Mouse (Mus musculus): ENCODE measurements around the gene Srbd1.

Gene Srbd1

DNA sequence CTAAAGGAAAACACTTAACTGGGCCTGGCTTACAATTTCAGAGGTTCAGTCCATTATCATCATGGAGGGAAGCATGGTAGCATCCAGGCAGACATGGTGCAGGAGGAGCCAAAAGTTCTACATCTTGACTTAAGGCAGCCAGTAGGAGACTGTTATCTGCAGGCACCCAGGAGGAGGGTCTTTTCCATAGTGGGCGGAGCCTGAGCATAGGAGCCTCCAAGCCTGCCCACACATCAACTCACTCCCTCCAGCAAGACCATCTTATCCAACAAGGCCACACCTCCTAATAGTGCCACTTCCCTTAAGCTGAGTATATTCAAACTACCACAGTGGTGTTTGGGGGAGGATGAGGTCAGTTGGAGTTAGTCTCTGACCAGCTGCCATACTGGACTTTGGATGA, 4.8 kb upstream of the Srbd1 start:
- intact Hi-C loops (cut with DNase I): no loop called here

GRCm38 (mm10) chr17:86144537-86145078, 367 bp downstream of the Srbd1 start:
- intact Hi-C loops (cut with DNase I): no loop called here

GRCm38 (mm10) chr17:86135835-86136234, 9.1 kb downstream of the Srbd1 start:
- intact Hi-C loops (cut with DNase I): no loop called here

DNA sequence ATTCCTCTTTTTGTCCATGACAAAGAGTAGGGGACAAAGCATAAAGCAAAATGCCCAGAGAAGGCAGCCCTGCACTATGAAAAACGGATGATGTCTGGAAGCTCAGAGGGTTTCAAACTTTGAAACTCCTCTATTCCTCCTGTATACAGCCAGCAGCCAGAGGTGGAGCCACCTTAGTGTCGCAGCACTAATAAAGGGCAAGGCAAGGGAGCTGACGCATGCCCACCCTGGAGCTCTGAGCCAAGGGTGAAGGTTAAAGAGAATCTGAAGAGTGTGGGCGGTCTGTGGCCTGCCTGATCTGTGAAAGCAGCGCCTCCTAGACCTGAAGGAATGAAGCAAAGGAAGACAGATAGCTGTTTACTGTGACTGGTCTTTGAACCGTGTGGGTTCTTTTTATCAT, 10.5 kb downstream of the Srbd1 start:
- intact Hi-C loops (cut with DNase I): no loop called here

DNA sequence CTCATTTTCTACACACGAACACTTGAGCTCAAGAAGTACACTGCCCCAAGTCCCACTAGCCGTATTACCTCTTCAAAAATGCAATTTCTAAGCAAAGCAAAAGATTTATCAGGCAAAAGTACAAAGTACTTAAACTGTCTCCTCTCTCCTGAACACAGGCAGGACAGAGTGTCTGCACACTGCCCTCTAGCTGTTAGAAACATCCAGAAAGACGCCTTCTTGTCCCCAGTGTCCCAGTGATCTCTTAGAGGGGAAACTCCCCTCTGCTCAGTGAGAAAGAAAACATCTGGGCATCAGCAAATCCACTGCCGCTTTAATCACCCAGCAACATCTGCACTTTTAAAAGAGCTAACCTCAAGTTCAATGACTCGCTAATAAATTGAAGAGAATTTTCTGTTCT, 12.4 kb downstream of the Srbd1 start:
- intact Hi-C loops (cut with DNase I): no loop called here

DNA sequence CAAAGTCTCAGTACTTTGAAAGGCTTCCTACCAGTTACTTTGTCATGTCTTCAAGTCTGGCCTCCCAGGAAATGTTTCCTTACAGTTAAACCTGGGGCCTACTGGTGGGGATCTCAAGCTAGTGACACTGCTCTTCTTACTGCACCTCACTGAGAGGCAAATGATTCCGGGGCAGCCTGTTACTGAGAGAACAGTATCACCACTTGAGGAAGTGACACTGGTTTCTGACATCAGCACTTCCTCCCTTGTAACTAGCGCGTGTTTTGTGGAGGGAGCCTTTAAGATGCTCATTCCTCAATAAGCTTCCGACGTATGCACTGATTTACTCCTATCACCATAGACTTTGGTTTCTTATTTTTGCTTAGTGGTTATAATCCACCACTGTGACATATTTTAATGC, 16.8 kb downstream of the Srbd1 start:
- intact Hi-C loops (cut with DNase I): no loop called here

DNA sequence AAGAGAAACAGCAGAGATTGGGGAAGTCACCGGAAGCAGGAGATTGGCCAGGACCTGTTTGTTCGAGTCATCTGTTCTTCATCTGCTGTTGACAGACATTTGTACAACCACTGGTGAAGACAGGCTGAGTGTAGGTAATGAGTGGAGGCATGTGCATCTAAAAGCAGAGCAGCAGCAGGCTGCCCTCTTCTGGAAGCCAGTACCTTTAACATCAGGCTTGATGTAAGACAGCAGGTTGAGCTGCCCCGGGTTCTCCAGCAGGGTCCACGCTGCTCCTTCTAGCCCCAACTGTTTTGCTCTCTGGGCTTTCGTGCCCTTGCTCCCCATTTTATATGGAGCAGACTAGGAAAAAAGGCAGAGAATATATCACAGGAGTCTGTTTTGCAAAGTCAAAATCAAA, 19.1 kb downstream of the Srbd1 start:
- intact Hi-C loops (cut with DNase I): no loop called here

DNA sequence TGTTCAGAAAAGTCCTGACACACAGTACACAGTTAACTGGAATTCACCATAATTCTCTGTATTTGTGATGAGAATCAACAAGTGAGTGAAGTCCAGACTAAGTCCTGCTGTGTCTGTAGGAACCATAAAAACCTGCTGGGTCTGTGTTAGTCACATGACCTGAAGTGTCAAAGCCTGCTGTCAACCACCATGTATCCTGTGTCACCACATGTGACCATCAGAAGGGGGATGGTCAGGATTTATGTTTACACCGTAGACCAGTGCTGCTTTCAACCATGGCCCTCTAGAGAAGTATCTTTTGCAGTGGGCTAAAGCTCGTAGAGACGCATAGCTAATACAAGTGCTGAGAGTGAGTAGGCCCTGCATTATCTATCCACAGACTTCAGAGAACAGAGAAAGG, 21.8 kb downstream of the Srbd1 start:
- intact Hi-C loops (cut with DNase I): no loop called here

DNA sequence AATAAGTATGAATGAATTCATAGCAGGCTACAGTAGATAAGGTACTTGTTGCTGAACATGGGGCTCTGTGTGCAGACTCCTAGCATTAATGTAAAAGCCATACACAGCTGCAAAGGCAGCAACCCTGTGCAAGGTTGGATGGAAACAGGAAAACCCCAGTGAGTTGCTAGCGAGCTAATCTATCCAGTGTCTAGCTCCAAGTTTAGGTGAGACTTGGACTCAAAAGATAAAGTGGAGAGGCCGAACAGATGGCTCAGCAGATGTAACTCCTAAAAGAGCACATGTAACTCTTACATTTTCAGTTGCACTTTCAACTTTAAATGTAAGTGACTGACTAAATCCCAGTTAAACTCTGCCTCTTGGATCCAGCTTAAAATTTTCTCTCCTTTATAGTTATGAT, 48.1 kb downstream of the Srbd1 start:
- intact Hi-C loops (cut with DNase I): no loop called here

GRCm38 (mm10) chr17:86093124-86093523, 51.9 kb downstream of the Srbd1 start:
- intact Hi-C loops (cut with DNase I): no loop called here

DNA sequence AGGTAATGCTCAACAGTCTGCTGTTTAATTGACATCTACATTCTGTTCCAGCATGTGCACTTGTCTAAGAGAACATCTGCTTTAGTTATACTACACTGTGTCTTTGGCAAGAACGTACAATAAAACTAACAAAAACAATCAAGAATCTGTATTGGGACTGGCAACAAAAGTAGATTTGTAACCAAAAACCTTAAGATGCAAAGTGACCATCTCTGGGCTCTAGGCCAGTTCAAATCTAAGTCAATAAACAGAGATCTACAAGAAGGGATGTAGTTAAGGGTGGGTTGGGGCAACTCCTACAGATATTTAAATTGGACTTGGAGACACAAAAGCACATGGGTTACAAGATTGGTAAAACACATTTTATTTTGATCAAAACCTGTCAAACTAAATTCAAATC, 53.3 kb downstream of the Srbd1 start:
- intact Hi-C loops (cut with DNase I): no loop called here

DNA sequence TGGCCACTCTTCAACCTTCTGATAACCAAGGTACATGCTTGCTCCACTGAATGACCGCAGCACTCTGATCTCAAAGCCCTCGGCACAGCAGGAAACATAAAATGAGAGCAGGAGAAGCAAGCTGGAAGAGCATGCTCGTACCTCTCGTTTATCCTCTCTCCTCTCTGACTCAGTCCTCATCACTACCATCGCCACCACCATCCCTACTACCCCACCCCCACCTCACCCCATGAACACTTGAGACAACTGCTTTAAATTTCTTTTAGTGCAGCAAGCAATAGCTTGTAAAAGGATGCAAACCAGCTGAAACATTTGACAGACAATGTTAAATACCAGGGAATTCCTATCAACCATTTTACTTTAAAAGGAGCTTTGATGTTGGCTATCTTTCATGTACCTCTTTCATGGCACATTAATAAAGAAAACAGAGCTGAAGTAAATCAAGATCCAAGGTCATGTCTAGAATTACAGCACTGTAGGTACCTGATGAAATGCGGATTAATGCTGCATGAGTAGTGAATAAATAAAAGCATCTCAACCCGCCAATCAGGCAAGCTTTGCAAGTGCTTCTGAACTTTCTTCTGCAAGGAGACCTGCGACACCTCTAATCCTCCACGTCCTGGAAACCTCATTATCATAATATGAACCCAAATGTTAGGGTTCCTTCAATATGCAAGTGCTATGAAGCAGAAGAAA, 54.9 kb downstream of the Srbd1 start:
- intact Hi-C loops (cut with DNase I): no loop called here

DNA sequence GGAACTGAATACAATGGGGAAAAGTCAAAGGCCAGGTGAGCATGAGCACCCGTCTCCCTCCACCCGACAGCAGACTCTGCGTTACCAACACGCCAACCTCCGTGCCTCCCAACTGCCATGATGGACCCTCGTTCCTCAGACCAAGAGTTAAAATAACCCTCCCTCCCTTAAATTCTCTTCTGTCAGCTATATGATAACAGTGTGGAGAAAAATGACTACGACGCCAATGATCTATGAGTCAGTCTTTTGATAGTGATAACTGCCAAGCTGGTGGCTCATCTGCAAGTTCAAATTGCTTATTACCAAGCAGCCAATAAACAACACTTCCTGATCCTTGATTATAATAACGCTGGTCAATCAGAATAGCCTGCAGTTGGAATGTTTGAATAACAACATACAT, 57.1 kb downstream of the Srbd1 start:
- intact Hi-C loops (cut with DNase I): no loop called here

DNA sequence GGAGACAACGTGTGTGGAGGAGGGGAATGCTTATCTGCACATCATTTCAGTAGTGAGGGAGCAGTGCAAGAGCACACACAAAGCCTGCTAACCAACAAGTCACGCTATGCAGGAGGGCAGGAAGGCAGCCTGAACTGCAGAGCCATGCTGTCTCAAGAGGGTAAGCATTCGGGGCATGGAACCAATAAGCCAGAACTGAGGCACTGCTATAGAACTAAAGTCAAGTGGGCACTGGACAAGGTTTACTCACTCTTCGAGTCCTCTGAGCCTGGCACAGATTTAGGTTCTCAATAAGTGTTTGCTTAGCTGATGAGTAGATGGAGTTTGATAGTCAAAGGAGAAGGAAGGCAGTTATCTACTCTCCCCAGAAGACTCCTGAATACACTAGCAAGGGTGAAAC, 58.8 kb downstream of the Srbd1 start:
- intact Hi-C loops (cut with DNase I): no loop called here

- intact Hi-C loops (cut with DNase I): no loop called here
These were observed 61.8 kb downstream of the Srbd1 start for GRCm38 (mm10) chr17:86083207-86083606.

GRCm38 (mm10) chr17:86078060-86078459, 66.9 kb downstream of the Srbd1 start:
- intact Hi-C loops (cut with DNase I): no loop called here

DNA sequence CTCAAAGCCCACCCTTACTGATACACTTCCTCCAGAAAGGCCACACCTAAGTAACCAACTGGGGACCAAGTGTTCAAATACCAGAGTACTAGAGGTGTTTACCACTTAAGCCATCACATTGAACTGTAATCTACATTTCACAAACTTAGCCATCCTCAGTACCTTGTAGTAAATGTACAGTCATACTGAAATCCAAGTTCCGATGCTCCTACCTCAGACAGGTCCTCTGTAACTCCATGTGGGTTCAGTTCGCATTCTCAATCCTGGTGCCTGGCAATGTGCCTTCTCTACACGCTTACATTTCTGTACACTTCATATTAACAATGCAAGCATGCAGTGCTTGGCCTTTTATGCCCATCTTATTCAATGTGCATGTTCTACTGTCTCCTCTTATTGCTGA, 77.5 kb downstream of the Srbd1 start:
- intact Hi-C loops (cut with DNase I): no loop called here

DNA sequence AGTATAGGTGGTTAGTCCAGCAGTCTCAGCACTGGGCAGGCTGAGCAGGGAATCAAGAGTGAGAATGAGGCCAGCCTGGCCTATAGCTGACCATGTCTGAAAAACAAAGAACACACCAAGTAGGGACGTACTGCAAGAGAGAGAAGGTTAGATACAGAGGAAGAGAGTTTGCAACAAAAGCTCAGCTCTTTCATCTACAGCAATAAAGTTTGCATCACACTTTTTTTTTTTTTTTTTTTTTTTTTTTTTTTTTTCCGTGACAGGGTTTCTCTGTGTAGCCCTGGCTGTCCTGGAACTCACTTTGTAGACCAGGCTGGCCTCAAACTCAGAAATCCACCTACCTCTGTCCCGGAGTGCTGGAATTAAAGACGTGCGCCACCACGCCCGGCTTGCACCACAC, 79.1 kb downstream of the Srbd1 start:
- intact Hi-C loops (cut with DNase I): no loop called here

GRCm38 (mm10) chr17:86063461-86063860, 81.5 kb downstream of the Srbd1 start:
- intact Hi-C loops (cut with DNase I): loop anchor here (2.0 to 5.0 kb wide), 2 partner anchors 186 to 399 kb away; no protein-coding TSS in a partner anchor

DNA sequence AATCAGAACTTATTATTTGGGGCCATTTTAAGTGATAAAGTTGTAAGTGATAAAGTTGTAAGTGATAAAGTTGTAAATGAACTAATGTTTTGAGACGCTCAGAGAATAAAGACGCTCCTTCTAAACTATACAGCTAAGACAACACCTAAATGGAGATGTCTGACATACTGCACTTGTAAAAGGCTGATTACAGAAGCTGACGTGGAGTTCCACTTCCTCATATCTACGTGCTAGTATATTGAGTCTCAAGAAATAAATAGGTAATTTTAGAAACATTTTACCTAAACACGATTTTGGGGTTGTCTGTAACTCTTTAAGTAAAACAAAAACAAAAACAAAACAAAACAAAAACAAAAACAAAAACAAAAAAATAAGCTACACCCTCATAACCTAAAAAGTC, 84.1 kb downstream of the Srbd1 start:
- intact Hi-C loops (cut with DNase I): loop anchor here (5.0 kb wide), 1 partner anchor 184 kb away; no protein-coding TSS in a partner anchor

DNA sequence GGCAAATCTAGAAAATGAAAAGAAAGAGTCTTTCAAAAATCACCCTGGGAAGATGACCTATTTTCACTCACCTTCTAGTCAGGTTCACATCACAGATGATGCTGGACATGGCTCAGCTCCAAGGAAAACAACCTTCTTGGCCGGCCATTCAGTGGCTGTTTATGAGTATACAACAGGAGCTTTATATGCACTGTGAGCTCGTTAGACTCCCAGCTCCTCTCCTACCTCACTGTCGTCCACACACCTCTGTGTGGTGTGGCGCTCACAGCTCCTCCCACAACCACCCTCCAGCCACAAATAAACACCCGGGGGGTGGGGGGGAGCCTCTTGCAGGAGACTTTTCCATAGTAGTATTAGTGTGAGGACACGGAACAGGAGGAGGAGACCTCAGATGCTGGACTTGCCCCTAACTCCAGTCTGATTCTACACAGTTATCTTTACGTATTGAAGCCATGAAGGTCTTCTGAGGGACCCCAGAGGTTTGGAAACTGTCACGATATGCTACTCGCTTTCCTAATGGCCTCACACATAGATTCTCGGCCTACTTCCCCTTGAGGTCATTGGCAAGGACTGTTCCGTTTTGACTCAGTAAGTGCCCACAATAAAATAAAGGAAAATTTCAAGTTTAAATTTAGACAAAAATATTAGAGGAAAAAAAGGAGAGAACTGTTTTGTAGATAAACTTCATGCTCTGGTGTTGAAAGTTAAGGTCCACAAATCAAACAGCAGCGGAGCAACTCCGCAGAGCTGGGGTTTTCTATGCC, 104.6 kb downstream of the Srbd1 start:
- intact Hi-C loops (cut with DNase I): no loop called here

- intact Hi-C loops (cut with DNase I): no loop called here
These were observed 105.2 kb downstream of the Srbd1 start for GRCm38 (mm10) chr17:86039741-86040140.

DNA sequence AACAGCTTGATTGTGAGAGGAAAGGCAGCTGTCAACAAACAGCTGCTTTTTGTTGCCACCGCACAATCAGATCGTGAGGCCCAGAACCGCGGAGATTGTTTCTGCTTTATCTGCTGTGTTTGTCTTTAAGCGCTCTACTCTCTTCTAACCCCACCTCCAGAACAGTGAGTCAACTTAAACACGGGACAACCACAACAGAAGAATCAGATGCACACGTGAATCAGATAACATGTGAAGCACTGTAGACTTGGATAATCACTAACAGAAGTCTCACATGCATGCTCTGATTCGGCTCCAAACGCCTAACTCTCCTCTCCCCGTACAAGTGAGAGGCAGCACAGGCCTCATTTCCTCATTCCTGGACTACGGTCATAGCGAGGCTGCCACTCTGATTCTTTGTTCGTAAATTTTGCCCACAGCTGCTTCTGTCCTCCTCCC, 106.7 kb downstream of the Srbd1 start:
- intact Hi-C loops (cut with DNase I): no loop called here
